Mouse (Mus musculus) layer of hippocampus, postnatal 25 days (tissue): ENCODE data around the gene Ttc24. TPM values are rescaled to one million over a fixed set of nuclear protein-coding genes. Genes with fewer than 3 reads are reported as not detected.

Experiments used
- DNase-seq, 2 experiments: peaks; one replicate each; pipeline ENCODE4 v3.0.0; 2022; ENCODE audit warnings: mixed read lengths in 2 of 2, low spot score in 1 of 2; ENCODE audit errors: extremely low spot score in 1 of 2
- total RNA-seq, 2 experiments: library from RNA; stranded (reverse); gene quantifications; 2 replicates each; pipeline ENCODE4 v1.2.3; 2021

Ttc24 gene
- total RNA-seq, 2 experiments from 2014 or later = not detected

DNA sequence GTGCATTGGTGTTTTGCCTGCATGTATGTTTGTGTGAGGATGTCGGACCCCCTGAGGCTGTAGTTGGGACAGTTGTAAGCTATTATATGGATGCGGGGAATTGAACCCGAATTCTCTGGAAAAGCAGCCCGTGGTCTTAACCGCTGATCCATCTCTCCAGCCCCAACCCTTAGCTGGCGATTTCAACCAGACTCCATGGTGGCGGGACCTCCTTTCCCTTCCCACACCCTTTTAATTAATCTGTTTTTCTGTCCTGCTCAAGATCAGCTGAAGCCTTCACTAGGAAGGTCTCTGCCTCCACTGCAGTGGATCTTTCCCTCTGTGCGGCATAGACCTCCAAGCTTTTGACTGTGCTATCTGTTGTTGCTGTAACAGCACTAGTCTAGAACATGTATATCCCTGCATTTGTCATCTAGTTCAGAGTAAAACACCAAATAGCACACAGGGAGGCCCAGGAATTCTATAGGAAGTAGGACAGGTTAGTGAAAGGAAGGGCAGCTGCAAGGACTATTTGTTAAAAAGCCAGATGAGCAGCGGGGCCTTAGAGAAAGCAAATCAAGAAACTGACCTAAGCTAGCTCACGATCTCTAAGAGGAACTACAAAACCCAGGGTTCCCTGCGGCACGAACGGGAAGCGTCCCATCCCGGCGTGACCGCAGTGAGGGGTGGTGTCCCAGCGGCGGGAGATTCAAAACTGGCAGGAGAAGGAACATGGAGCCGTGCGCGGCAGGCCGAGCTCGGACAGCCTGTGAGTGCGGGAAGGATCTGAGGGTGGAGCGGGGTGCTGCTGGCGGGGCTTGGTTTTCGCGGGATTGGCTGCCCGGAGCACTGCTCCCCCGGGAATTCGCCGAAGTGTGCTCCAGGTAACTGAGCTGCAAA is 3.5 kb upstream of the Ttc24 start, which contains the start of gene Iqgap3:
TSS of gene Iqgap3 (plus strand) at position 627 of the 879 bp plus-strand sequence.
- DNase-seq = peak; percentile 61 to 87

DNA sequence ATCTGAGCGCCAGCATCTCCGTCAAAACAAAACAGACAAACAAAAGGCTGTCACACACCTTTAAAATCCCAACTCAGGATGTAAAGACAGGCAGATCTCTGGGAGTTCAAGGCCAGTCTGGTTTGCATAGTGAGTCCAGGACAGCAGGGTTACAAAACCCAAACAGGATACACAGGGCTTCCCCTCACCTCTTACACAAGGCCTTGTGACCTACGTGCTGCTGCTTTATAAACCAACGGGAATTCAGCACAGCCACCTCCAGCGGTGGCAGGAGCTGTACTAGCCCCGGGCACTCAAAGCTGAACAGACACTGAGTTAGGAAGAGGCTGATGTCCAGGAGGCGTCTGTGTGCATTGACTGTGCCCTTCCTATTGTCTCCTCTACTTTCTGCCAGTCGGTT is 663 bp downstream of the Ttc24 start:
- DNase-seq = no peak

DNA sequence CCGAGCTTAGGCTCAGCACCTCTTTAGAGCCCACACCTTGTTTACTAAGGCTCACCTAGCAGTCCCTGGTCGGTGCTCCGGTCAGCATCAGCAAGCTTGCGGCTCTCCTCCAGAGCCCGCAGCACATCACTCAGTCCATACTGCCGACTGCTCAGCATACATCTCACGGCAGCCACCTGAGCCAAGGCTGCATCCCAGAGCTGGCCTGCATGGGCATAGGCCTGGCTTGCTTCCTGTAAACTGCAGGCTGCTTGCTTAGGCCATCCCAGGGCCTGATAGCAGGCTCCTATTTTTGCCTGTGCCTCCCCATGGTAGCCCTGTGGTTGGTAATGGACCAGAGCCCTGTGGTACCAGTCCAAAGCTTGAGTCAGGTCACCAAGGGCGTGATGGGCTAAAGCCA is 3.3 kb downstream of the Ttc24 start:
- no peak for DNase-seq

DNA sequence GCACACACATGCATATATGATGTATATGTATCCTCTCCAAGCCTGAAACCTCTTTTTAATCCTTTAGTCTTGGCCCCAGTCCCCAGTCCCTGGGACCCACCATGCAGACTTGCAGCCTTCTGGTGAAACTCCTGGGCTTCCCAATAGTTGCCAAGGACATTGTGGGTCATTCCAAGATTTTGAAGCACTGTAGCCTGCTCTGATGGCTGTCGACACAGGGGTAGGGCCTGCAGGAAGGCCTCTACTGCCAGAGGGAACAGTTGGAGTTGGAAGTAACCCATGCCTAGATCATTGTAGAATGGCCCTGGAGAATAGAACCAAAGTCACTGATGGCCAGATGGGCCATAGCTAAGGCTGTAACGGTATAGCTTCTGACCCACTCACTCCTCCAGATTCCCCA is 3.8 kb downstream of the Ttc24 start:
- no peak for DNase-seq

DNA sequence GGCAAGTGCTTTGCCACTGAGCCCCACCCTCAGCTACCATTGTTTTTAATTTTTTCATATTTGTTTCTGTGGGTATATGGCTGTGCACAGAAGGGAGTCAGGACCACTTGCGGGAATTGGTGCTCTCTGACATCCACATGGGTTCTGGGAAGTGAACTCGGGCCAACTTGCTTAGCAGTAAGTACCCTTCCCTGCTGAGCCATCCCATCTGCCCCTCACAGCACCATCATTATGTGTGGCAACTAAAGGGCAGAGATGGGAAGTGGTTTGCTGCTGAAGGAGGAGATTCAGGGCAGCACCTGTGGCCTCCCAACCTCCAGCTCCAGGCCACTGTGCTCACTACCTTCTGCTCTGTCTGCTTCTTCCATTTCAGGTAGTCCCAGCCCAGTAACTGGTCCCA is 4.5 kb downstream of the Ttc24 start:
- DNase-seq = no peak

DNA sequence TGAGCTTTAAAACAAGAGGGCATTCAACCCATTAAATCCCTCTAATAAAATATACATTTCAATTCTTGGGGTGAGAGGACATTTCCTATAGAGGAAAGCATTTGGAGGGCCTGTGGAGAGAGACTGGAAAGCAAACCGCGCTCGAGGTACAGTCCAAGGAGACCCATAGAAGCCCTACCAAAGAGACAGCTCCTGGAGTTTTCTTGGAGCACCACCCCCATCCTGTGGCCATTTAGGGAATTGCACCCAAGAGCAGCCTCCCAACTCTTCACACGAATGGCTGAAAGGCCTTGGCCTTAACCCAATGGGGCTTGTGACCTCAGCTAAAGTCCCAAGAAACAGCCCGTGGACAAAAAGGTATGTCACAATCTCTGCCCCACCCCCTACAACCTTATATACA is 6.3 kb downstream of the Ttc24 start:
- peak; percentile 86 to 97 for DNase-seq

DNA sequence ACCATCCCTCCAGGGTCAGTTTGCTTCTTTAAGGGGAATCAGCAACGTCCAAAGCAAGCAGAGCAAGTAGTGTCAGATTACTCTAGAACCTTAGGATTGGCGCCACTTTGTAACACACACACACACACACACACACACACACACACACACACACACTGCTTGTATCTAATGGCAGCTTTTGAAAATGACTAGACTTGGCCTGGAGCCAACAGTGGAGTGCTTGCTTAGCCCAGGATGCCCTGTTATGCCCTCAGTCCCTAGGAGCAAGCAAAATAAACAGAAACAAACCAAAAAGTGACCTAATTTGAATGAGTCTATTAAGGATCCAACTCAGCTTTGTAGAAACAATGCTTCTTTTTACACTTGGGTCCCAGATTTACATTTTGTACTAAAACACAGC is 9.7 kb downstream of the Ttc24 start:
- DNase-seq = no peak

DNA sequence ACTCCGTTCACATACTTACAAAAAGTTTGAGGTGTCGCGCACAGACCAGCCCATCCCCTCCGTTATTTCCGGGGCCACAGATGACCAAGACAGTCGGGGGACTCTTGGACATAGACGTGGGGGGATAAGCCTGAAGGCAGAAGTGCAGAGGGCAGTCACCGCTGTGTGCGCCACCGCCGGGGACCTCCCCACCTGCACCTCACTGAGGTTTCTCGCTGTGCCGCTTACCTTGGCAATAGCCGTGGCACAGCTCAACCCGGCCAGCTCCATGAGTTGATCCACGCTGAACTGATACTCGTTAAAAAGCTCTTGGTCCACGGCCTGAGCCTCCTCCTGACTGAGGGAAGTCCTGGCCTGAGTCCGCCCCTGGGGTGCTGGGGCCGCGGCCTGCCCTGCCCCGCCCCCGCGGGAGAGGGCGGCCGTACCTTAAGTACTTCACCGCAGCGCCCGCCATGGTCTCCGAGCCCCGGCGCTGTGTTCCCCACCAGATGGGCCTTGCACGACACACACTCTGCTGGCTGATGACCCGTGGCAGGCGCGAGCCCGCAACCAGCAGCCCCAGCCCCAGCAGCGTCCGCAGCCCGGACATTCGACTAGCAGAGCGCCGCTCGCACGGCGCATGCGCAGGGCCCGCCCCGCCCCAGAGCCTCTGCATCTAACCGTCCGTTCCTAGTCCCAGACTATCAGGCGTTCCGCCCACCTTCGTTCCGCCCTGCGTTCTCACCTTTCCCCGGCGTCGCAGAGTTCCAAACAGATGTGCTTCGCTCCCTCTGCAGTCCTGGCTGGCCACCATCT is 20.0 kb downstream of the Ttc24 start, which contains the start of gene Naxe:
TSS of gene Naxe (minus strand) at position 594 of the 795 bp plus-strand sequence.
- DNase-seq = peak; percentile 69 to 73

DNA sequence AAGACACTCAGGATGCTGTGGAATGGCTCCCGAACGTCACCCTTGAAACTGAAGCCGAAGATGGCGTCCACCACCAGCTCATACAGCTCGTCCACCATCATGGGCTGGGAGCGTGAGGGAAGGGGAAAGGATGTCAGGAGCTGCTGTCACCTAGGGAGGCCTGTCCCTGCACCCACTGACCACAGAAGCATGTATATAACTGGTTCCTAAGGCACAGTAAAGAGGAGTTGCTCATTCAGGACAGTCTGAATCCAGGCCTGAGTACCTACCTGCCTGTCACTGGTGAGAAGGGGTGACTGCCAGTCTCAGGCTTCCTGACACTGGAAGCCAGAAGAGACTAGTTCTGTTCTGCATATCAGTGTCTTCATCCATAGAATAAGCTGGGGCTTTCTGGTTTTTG is 21.1 kb downstream of the Ttc24 start:
- no peak for DNase-seq

DNA sequence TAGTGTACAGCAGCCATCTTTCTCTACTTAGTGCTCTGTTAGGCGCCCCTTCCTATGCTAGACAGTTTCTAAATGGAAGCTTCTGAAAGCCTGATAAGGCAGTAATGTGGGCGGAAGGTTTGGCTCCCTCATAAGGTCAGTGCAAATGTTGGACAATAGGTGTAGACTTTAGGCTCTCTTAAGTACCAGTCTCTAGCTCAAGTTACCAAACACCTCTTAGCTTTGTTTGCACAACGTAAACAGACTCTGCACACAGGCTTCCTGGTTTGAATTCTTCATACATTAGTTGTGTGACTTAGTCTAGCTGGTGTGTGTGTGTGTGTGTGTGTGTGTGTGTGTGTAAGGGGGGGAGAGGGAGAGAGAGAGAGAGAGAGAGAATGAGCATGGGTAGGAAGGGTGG is 28.6 kb downstream of the Ttc24 start:
- DNase-seq = no peak

DNA sequence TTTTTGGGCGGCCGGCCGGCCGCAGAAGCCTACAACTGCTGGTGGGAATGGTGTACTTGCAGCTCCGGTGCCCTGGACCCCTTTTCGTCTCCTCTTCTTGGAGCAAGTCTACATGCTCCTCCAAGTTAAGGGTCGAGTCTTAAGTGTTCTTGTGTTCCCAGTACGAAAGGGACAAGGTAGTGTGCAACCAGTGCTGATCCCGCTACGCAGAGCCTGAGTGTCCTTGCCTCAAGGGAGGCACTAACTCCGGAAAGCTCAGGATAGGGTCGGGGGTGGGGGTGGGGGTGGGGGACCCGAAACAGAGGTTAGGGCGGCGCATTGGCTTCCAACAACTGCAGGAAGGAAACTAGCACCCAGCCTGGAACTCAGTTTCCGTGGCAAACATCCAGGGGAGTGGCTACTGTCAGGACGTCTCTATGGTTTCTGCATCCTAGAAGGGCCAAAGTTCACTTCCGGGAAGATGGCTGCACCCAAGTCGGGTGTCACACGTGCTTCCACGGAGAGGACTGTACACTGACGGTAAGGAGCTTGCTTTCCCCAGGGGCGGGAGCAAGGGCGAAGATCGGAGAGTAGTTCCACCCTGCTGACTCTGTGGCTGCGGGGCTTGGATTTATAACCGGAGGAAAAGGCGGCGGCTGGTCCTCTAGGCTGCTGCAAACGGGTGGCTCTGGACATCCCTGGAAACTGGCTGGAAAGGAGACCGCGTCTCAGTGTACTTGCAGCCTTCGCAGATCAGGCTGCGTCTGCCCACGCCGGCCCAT is 35.3 kb downstream of the Ttc24 start, which contains the start of gene Gpatch4:
TSS of gene Gpatch4 (plus strand) at position 448 of the 761 bp plus-strand sequence.
- DNase-seq = peak; percentile 67 to 76

DNA sequence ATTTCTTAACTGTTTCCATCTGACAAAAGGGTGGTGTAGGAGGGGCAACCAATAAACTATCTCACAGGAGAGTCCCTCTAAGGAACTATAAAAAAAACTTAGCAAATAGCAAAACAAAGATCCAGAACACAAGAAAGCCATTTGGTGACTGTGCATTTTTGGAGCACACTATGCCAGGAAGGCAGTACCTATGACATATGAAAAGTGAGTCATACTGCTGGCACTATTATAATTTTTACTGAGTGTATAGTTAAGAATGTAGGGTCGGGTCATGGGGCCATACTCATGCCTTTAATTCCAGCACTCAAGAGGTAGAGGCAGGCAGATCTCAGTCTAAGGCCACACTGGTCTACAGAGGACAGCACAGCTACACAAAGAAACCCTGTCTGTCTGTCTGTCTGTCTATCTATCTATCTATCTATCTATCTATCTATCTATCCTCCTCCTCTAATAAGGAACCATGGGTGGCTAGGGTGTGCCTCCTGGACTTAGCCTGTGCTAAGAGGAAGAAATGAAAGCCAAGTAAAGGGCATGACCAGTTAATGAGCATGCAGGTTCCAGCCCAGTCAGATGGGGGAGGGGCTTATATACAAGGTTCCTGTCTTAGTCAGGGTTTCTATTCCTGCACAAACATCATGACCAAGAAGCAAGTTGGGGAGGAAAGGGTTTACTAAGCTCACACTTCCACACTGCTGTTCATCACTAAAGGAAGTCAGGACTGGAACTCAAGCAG is 42.4 kb downstream of the Ttc24 start:
- DNase-seq = no peak

DNA sequence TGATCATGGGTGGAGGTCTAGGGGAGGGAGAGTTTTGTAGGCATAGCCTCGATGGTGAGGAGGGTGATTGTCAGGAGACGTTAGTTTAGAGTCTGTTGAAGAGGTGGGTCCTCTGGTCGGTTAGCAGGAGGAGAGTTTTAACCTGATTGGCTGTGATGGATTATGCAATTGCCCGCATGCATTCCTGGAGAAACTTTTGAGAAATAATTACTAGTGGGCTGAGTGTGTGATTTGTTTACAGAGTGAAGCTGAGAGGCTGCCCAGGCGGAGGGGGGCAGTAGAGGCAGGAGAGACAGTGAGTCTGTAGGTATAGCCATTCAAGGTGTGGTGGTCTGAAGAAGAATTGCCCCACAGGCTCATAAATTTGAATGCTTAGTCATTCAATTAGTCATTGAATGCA is 44.6 kb downstream of the Ttc24 start:
- no peak for DNase-seq

DNA sequence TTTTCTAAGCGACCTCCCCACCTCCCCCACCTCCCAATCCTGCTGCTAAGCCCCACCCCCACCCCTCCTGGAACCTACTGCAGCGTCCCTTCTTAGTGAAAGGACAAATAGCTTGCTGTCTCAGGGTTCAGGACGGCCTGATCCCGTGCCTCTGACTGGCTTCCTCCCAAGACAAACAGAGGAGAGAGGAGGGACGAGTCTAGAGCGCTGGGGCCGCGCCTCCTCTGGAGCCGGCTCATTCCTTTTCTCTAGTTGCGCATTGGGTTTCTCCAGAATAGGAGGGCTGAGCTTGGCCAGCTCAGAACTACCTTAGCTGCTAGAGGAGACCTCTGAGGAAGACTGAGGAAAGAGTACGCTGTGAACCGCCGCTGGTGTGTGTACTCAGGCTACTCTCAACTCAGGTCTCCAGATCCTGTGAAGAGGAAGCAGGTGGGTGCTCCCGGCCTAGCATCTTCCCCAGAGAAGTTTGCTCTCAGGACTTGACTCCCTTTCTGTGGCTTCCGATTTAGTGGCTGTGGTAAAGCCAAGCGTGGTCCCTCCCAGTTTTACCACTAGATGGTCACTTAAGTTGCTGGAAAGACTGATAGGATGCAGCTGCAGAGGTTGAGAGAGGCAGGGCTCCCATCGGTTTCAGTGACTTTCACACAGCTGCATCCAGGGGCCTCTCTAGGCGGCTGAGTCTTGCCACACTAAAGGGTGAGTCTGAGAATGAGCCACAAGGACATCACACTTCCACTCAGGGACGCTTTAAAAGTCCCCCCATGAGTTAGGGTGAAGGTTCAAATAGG is 47.3 kb downstream of the Ttc24 start:
- no peak for DNase-seq

DNA sequence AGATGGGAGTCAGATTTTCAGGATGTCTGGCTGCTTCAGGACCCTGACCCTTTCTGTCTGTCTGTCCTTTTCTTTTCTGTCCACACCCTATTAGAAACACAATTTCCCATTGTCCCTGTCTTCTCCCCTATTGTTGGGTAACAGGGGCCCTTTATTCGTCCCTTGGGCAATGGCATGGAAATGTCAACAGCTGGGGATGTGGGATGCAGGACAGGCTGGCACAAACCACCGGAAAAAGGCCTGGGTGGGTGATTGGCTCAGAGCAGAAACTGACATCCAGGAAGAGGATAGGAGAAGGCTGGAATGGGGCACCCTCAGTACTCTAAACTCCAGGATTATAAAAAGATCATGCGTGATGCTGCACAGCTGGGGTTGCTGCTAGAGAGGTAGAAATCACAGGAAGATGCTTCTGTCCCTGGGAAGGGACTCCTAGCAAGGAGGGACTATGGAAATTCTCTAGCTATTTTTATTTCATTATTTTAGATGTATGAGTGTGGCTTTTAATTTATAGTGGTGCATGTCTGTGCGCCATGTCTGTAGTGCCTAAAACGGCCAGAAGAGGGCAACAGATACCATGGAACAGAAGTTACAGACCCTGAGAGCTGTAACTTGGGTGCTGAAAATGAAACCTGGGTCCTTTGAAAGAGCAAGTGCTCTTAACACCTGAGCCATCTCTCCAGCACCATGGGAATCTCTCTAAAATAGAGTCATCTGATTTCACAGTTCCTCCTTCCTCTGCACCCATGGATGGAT is 50.5 kb downstream of the Ttc24 start, which contains the start of gene Hapln2:
TSS of gene Hapln2 (minus strand) at position 150 of the 753 bp plus-strand sequence.
- DNase-seq = peak in 1 of 2 experiments; percentile 16

DNA sequence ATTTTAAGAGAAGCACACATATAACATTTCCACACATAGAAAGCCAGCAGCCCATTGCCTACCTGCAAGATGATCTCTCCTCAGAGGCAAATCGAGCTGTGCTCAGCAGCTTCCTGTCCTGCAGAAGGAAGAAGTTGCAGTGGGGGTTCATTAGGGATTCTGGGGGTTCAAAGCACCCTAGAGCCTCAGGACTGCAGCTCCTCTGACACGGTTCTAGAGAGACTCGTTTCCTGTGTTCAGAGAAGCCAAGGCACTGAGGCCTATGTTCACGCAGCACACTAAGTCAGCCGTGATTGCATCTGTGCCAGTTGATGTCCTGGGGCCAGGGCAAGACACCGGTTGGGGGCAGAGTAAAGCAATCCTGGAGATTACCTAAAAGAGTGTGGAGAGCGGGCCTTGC is 51.3 kb downstream of the Ttc24 start:
- no peak for DNase-seq

DNA sequence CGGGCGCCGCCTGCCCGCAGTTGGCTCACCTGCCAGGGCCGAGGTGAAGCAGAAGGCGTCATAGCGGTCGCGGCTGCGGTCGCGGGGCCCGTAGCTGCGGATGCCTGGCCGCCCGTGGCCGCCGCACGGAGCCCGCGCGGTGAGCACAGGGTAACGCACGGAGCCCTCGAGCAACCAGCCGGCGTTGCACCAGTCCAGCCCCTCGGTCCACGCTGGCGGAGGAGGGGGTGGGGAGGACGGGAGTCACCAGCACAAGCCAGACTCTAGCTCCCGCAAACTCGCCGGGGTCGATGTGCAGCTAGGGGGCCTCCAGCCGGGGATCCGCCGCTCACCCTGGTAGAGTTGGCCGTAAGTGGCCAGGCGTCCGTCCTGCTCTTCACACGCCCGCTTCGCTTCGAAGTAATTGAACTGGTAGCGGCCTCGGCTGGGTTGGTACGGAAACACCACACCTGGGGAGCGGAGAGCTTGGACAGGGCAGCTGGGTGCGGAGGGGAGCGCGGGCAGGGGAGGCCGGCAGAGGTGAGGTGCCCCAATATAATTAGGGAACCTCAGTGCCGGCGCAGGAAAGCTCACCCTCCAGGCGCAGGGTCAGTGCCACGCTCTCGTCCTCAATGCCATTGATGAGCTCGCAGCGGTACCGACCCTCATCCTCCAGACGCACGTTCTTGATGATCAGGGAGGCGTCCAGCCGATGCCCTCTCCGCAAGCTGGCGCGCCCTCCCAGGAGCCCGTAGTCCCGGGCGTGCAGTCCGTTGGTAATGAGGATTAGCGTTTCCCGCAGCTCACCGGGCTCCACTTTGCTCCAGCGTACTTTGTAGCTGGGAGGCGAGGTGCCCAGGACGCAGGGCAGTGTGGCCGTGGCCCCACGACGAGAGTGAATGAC is 54.7 kb downstream of the Ttc24 start:
- no peak for DNase-seq
